Mouse (Mus musculus) MEL (cell line): ENCODE results near the gene Man1c1.

Source experiments
- GATA1 ChIP-seq: IDR thresholded peaks from 2 replicates; pipeline ENCODE4 v1.6.1; 2011; ENCODE audit warnings: low read depth, low read length, improper control_type of control experiment
- POLR2A ChIP-seq, 2 experiments: IDR thresholded peaks; 2 replicates each; pipeline ENCODE4 v1.6.1; 2011 to 2012; ENCODE audit warnings: low read length in 2 of 2, mild to moderate bottlenecking in 2 of 2, control low read depth in 1 of 2, improper control_type of control experiment in 1 of 2, low read depth in 1 of 2, moderate library complexity in 1 of 2; ENCODE audit not compliant: control insufficient read depth in 1 of 2, insufficient read depth in 1 of 2, poor library complexity in 1 of 2

- TF ChIP-seq POLR2A (IDR thresholded peaks at IDR 0.05; ENCODE audit: control insufficient read depth in 1 of 2, insufficient read depth in 1 of 2, low read depth in 1 of 2, low read length in 2 of 2, poor library complexity in 1 of 2) (peak; percentile 56 to 96), GATA1 (peak; percentile 73)
These were observed 37.7 kb downstream of the Man1c1 start for GRCm38 (mm10) chr4:134666391-134666790.
